Mouse (Mus musculus) hindbrain, embryonic 12.5 days (tissue): ENCODE results near the gene Cmc2. TPM values are rescaled to one million over a fixed set of nuclear protein-coding genes. Genes with fewer than 3 reads are reported as not detected.

ENCODE experiments used
- ATAC-seq: fragments of 200-750 bp; cut with Nextera tagmentation; 2 replicates; pipeline ENCODE4 v1.8.0; 2017; ENCODE audit warnings: moderate TSS enrichment; ENCODE audit not compliant: low FRiP score
- H3K27ac ChIP-seq: fragments of 300-500 bp; sonication (generic); 2 replicates; pipeline ENCODE4 v1.5.1; 2016; ENCODE audit warnings: mild to moderate bottlenecking
- H3K27me3 ChIP-seq: fragments of 300-500 bp; sonication (generic); 2 replicates; pipeline ENCODE4 v1.6.1; 2016; ENCODE audit warnings: mild to moderate bottlenecking
- H3K36me3 ChIP-seq: fragments of 300-500 bp; sonication (generic); 2 replicates; pipeline ENCODE4 v1.6.1; 2016; ENCODE audit warnings: mild to moderate bottlenecking
- H3K4me1 ChIP-seq: fragments of 300-500 bp; sonication (generic); 2 replicates; pipeline ENCODE4 v1.6.1; 2016
- H3K4me2 ChIP-seq: fragments of 300-500 bp; sonication (generic); replicated peaks from 2 replicates; pipeline ENCODE4 v1.6.1; 2016; ENCODE audit warnings: mild to moderate bottlenecking
- H3K4me3 ChIP-seq: fragments of 300-500 bp; sonication (generic); 2 replicates; pipeline ENCODE4 v1.5.1; 2016; ENCODE audit warnings: mild to moderate bottlenecking
- H3K9ac ChIP-seq: fragments of 300-500 bp; sonication (generic); 2 replicates; pipeline ENCODE4 v1.6.1; 2016; ENCODE audit warnings: mild to moderate bottlenecking, moderate library complexity
- H3K9me3 ChIP-seq: fragments of 300-500 bp; sonication (generic); replicated peaks from 2 replicates; pipeline ENCODE4 v1.6.1; 2016; ENCODE audit warnings: mild to moderate bottlenecking
- WGBS: fragments of 180-500 bp; shearing (Covaris S2); methylation state at CpG from one replicate; pipeline ENCODE4 v1.1.7; 2016; 5-methylcytosine and 5-hydroxymethylcytosine counted together
- polyA plus RNA-seq: library from polyadenylated mRNA; unstranded; fragments of >200 nt; fragmentation: Nextera tagmentation; extraction: Ambion mirVana; gene quantifications from 2 replicates; pipeline ENCODE4 v1.2.1, GENCODE M21; 2016

The Cmc2 gene
- polyA plus RNA-seq, 1 experiment from 2014 or later, result 59.5 TPM

DNA sequence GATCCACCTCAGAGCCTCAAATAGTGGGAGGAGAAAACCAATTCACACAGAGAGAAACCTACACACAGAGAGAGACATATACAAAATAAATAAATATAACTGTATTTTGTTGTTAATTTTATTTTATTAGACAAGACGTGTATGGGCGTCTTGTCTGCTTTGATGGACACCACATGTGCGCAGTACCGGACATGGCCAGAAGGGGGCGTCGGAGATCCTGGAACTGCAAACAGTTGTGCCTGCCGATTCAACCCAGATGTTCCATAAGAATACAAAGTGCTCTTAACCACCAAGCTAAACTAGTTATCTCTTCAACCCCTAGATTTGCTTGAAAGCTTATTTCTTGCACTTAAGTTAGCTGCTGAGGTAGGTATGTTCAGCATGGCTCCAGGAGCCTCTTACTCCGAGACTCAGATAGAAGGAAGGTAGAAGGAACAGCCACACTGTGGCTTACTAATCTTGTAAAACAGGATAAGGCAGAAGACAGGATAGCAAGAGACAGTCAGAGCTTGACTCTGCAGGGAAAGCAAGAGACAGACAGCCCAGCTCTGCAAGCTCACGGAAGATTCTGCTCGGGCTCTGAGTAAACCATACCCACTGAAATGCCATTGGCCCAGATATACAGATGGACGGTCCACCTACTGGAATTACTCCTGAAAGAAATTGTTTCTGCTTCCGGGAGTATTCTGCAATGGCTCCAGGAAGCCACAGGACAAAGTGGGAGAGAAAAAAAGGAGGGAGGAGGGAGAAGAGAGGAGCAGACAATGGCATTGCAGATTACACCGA lies 54.9 kb downstream of the Cmc2 start:
- no peak overlapping the region for H3K27ac ChIP-seq
- H3K9me3 ChIP-seq, result no peaks in the 10 kb centered on the region
- H3K36me3 ChIP-seq, result no peaks in the 10 kb centered on the region
- no peak overlapping the region for H3K4me2 ChIP-seq
- no peak overlapping the region for H3K4me3 ChIP-seq
- peaks cover 5% of the 10 kb centered on the region; the same call in 1 of the 2 replicates for H3K4me1 ChIP-seq
- no peak for ATAC-seq
- H3K27me3 ChIP-seq, result peaks cover 24% of the 10 kb centered on the region
- WGBS, result 74% methylated on average over 13 of the region's 13 CpGs
- no peak overlapping the region for H3K9ac ChIP-seq

GRCm38 (mm10) chr8:116864514-116864913 lies 56.7 kb downstream of the Cmc2 start:
- Histone ChIP-seq H3K27me3 (peaks cover 24% of the 10 kb centered on the region), H3K4me2 (no peak overlapping the region), H3K4me1 (peaks cover 5% of the 10 kb centered on the region; the same call in 1 of the 2 replicates), H3K4me3 (no peak overlapping the region), H3K27ac (no peak overlapping the region), H3K9ac (no peak overlapping the region), H3K36me3 (no peaks in the 10 kb centered on the region), H3K9me3 (no peaks in the 10 kb centered on the region)
- no peak for ATAC-seq
- WGBS, result 79% methylated on average over 3 of the region's 3 CpGs

GRCm38 (mm10) chr8:116864022-116864387 lies 57.2 kb downstream of the Cmc2 start:
- 56% methylated on average over 9 of the region's 9 CpGs for WGBS
- H3K4me1 ChIP-seq, result peaks cover 5% of the 10 kb centered on the region; the same call in 1 of the 2 replicates
- no peak for ATAC-seq
- no peak overlapping the region for H3K4me3 ChIP-seq
- no peak overlapping the region for H3K9ac ChIP-seq
- peaks cover 24% of the 10 kb centered on the region for H3K27me3 ChIP-seq
- H3K27ac ChIP-seq, result no peak overlapping the region
- H3K9me3 ChIP-seq, result no peaks in the 10 kb centered on the region
- no peak overlapping the region for H3K4me2 ChIP-seq
- H3K36me3 ChIP-seq, result no peaks in the 10 kb centered on the region

GRCm38 (mm10) chr8:116863357-116864021 lies 57.8 kb downstream of the Cmc2 start:
- Histone ChIP-seq H3K36me3 (no peaks in the 10 kb centered on the region), H3K9ac (peak overlapping the region; percentile 40), H3K4me1 (peaks cover 5% of the 10 kb centered on the region; the same call in 1 of the 2 replicates), H3K9me3 (no peaks in the 10 kb centered on the region), H3K27ac (no peak overlapping the region), H3K4me2 (peak overlapping the region; percentile 58), H3K27me3 (peaks cover 24% of the 10 kb centered on the region), H3K4me3 (peak overlapping the region; percentile 28)
- 5% methylated on average over 30 of the region's 30 CpGs for WGBS
- no peak for ATAC-seq

GRCm38 (mm10) chr8:116862191-116862590 lies 59.1 kb downstream of the Cmc2 start:
- Histone ChIP-seq H3K4me3 (no peak overlapping the region), H3K9me3 (no peaks in the 10 kb centered on the region), H3K36me3 (no peaks in the 10 kb centered on the region), H3K4me2 (no peak overlapping the region), H3K27me3 (peaks cover 24% of the 10 kb centered on the region), H3K4me1 (peaks cover 5% of the 10 kb centered on the region; the same call in 1 of the 2 replicates), H3K9ac (no peak overlapping the region), H3K27ac (no peak overlapping the region)
- 85% methylated on average over 4 of the region's 4 CpGs for WGBS
- ATAC-seq, result no peak

- no peaks in the 10 kb centered on the region for H3K4me1 ChIP-seq
- H3K4me3 ChIP-seq, result no peak overlapping the region
- WGBS, result 91% methylated on average over 11 of the region's 11 CpGs
- H3K4me2 ChIP-seq, result no peak overlapping the region
- no peaks in the 10 kb centered on the region for H3K9me3 ChIP-seq
- no peak for ATAC-seq
- H3K9ac ChIP-seq, result no peak overlapping the region
- H3K36me3 ChIP-seq, result no peaks in the 10 kb centered on the region
- H3K27ac ChIP-seq, result no peak overlapping the region
- H3K27me3 ChIP-seq, result no peaks in the 10 kb centered on the region
Observed at GRCm38 (mm10) chr8:116852042-116852441, 69.2 kb downstream of the Cmc2 start.

- H3K4me1 ChIP-seq, result no peaks in the 10 kb centered on the region
- no peak overlapping the region for H3K4me3 ChIP-seq
- ATAC-seq, result no peak
- H3K27me3 ChIP-seq, result no peaks in the 10 kb centered on the region
- WGBS, result 83% methylated on average over 3 of the region's 3 CpGs
- H3K27ac ChIP-seq, result no peak overlapping the region
- H3K9ac ChIP-seq, result no peak overlapping the region
- no peak overlapping the region for H3K4me2 ChIP-seq
- no peaks in the 10 kb centered on the region for H3K9me3 ChIP-seq
- no peaks in the 10 kb centered on the region for H3K36me3 ChIP-seq
Observed at GRCm38 (mm10) chr8:116848042-116848441, 73.2 kb downstream of the Cmc2 start.

- Histone ChIP-seq H3K9me3 (no peaks in the 10 kb centered on the region), H3K4me1 (no peaks in the 10 kb centered on the region), H3K27ac (no peak overlapping the region), H3K4me2 (no peak overlapping the region), H3K4me3 (no peak overlapping the region), H3K36me3 (no peaks in the 10 kb centered on the region), H3K27me3 (no peaks in the 10 kb centered on the region), H3K9ac (no peak overlapping the region)
- ATAC-seq, result no peak
- WGBS, result 80% methylated on average over 6 of the region's 6 CpGs
Observed at GRCm38 (mm10) chr8:116842678-116843077, 78.6 kb downstream of the Cmc2 start.

Other genes with a start within 250 kb of the Cmc2 start
- gene Cdyl2, start 188.5 kb downstream of the Cmc2 start, polyA plus RNA-seq, result 7.0 and 8.8 TPM in 2 replicates
- gene Cenpn, start 275 bp upstream of the Cmc2 start, polyA plus RNA-seq, result 23.8 and 26.0 TPM in 2 replicates
- gene Atmin, start 21.9 kb upstream of the Cmc2 start, polyA plus RNA-seq, result 20.8 and 21.4 TPM in 2 replicates
- 6.1 and 6.7 TPM in 2 replicates for gene 1700030J22Rik, start 57.5 kb upstream of the Cmc2 start, polyA plus RNA-seq
- 95.3 and 98.7 TPM in 2 replicates for gene Gcsh, start 72.1 kb upstream of the Cmc2 start, polyA plus RNA-seq
- gene Pkd1l2, start 161.0 kb upstream of the Cmc2 start, polyA plus RNA-seq, result not detected in 2 replicates
- 0.17 and 0.33 TPM in 2 replicates for gene Bco1, start 174.4 kb upstream of the Cmc2 start, polyA plus RNA-seq
- 3.1 and 3.6 TPM in 2 replicates for gene Gan, start 236.7 kb upstream of the Cmc2 start, polyA plus RNA-seq